Mouse (Mus musculus): ENCODE measurements around the gene Tlr2.
"Not testable (repeated sequence)": the region's sequence is repeated elsewhere in the genome, so short reads cannot be mapped to it uniquely, and the experiment has no call there.

The Tlr2 gene

DNA sequence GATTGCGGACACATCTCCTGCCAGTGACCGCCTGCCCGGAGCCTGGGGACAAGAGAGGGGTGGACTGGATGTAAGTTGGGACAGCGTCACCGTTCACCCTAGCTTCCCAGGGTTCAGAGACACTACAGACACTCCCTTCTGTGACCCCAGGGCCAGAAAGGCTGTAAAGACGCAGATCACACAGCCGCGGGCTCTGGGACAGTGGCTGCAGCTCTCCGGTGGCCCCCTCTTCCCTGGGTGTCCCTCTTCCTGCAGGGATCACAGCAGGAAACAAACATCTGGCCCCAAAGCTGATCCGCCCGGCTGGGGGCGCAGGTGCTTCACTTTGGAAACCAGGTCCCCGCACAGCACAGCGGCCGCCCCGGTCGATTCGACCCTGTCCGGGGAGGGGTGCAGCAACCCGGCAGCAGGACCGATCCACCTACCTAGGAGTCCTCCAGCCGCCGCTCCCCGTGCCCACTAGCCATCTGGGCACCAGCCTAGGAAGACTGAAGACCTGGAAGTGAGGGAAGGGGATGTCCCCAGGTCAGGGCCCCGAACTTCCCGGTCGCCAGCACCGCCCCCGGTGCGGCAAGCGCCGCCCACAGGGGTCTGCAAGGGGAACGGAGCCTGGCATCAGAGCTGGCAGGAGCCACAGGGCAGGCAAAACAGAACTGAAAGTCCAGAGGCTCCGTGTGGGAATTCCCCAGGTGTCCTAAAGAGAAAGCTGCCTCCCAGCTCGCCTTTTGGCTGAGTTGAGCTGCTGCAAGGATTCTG lies at the start of gene Tlr2:
Tlr2 (minus strand) TSS at position 673 of the 756 bp plus-strand sequence.
- peak; percentile 75 to 76 for DNase-seq

DNA sequence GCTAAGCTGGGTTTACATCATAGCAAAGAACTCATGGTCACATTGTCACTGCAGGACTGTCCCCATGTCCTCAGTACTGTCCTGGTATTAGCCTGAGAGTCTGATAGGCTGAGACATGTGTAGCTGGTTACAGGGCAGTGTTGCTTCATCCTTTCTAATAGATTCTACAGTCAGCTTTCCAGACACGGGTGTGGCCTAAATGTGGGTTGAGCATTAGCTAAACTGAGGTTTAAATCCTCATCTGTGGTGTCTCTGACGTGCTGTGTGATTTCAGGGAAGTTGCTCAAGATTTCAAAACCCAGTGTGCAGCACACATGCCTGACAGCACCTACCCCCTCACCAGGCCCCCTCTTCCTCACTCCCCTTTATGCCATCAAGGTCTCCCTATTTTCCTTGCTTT lies 43.6 kb upstream of the Tlr2 start:
- peak in 1 of 2 experiments; percentile 33 for DNase-seq

DNA sequence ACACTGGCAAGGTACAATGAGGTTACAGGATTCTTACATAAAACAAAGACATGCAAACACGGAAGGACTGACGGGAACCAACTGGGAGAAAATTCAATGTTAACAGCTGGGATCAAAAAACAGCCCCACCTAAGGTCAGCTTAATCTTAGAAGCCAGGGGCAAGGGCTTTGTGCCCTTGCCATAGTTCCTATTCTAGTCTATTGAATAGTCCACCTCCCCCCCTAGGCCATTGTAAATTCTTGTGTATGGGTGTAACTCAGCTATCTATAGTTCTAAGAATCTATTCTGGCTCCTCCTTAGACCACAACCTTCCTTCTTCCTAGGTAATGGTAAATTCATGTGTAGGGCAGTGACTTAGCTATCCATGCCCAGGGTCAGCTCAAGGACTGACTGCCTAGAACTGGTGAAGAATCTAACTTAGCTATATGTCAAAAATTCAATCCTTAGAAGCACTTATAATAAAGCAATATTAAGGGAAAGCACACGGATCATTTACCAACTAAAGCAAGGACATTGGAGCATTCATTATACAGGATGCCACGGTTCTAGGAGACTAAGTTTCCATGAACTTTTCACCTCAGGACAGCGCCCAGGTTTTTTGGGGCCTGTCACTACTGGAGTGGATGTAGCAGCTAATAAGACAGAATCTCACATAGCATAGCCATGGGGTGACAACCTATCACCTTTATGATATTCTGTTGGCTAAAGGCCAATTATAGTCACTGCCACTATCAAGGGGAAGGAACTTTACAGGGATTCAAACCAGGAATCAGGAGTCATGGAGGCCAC lies 37.9 kb upstream of the Tlr2 start:
- not testable (repeated sequence) for DNase-seq

DNA sequence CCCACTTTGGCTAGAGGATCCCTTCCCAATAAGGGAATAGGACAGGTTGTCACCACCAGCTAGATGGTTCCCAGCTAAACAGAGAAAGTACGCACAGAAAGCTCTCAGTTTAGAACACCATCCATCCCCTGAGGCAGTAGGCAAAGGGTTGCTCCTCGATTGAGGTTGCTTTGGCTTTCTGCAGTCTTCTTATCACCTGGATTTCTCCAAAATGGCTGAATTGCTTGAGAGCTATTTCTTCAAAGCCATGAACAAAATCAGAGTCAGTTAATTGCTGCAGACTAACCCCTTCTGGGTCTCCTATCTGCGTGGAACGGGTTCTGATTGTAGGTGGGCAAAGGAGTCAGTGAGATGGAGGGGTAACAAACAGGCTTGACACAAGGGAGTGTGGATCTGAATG lies 37.2 kb upstream of the Tlr2 start:
- no peak for DNase-seq

- no peak for DNase-seq
These were observed 34.7 kb upstream of the Tlr2 start for GRCm38 (mm10) chr3:83876299-83876698.

GRCm38 (mm10) chr3:83875078-83875477 lies 33.5 kb upstream of the Tlr2 start:
- DNase-seq, result not testable (repeated sequence)

GRCm38 (mm10) chr3:83872853-83873252 lies 31.3 kb upstream of the Tlr2 start:
- DNase-seq, result not testable (repeated sequence)

- not testable (repeated sequence) for DNase-seq
These were observed 30.4 kb upstream of the Tlr2 start for GRCm38 (mm10) chr3:83871962-83872361.

DNA sequence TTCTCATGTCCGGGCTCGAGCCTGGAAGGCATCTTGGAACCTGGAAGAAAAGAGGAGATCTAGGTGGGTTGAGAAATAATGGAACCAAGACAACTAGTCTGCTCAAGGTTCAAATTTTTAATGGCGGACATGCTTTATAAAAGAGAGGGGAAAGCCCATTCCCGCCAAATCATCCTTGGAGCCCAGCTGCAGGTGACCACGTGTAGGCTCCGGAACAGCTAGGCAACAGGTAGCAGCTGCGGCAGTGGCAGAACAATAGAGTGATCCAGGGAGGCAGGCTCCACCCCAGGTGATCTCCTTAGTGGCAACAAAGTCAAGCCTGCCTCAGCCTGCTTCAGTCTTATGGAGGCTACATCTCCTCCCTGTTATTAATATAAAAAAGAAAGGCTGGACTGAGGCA lies 30.0 kb upstream of the Tlr2 start:
- DNase-seq, result not testable (repeated sequence)

GRCm38 (mm10) chr3:83869776-83870175 lies 28.2 kb upstream of the Tlr2 start:
- DNase-seq, result no peak

- DNase-seq, result not testable (repeated sequence)
These were observed 25.5 kb upstream of the Tlr2 start for GRCm38 (mm10) chr3:83867026-83867425.

- no peak for DNase-seq
These were observed 23.6 kb upstream of the Tlr2 start for GRCm38 (mm10) chr3:83865216-83865615.

GRCm38 (mm10) chr3:83864064-83864548 lies 22.5 kb upstream of the Tlr2 start:
- no peak for DNase-seq

DNA sequence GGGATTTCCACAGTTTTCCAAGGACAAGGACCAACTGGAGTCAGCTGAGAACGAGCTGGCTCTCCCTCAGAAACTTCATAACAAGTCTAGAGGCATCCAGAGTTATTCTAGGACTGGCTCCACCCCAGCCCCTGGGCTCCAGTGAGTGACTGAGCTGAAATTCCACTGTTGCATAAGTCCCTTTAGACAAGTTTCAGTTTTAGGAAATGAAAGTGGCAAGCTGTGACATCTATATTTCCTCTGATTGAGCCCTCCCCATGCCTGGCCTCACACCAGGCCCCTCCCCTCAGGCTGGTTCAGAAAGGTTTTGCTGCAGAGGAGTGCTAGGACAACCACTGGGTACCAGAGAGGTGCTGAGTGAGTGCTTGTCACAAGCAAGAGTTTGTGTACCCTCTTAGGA lies 21.4 kb upstream of the Tlr2 start:
- peak; percentile 76 to 79 for DNase-seq

DNA sequence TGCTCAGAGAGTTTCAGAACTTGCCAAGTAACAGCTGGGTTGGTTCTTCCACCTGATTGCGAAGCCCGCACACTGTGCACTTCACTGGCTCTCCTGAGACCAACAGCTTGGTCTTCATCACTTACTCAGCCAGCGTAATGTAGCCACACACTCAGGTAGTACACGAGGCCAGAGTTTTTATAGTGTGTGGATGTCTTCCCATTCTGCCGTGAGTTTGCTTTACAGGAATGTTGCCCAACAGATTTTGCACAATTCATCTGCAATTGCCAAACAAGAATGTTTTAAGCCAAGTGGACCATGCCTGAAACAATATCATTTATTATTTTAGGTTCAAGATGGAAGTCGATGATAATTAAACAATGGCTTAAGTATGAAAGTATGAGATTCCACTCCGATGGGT lies 18.0 kb upstream of the Tlr2 start:
- no peak for DNase-seq

DNA sequence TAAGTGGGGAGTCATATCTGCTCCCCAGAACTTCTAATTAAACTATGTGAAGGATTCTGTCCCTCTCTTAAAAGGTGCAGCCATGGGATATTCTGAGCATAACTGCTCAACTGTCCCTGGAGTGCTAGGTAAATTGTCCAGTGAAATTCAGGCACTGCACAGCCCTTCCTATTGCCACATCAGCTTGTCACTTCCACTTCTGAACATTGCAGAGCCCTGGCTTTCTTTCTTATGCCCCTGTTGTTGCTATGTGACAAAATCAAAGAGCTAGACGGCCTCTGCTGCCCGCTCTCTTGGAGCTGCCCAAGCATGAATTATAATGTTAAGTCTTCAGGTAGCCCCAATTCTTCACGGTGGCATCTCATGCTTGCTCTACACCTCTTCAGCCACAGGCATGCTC lies 17.5 kb upstream of the Tlr2 start:
- no peak for DNase-seq

DNA sequence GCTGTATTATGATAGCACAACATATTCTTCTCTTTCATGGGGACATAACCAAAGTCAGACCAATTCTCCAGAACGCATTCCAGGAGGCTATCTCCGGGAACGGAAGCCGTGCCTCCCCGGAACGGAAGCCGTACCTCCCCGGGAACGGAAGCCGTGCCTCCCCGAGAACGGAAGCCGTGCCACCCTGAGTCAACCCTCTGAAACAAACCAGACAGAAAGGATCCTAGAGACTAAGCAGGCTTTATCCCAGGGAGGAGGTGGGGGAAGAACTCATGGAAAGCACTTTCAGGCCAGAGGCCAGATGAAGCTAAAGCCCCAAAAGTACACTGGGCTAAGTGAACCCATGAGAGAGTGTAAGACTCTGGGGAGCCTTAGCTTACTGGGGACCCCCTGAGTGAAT lies 16.1 kb upstream of the Tlr2 start:
- DNase-seq, result no peak

- no peak for DNase-seq
These were observed 14.1 kb upstream of the Tlr2 start for GRCm38 (mm10) chr3:83855643-83856042.

DNA sequence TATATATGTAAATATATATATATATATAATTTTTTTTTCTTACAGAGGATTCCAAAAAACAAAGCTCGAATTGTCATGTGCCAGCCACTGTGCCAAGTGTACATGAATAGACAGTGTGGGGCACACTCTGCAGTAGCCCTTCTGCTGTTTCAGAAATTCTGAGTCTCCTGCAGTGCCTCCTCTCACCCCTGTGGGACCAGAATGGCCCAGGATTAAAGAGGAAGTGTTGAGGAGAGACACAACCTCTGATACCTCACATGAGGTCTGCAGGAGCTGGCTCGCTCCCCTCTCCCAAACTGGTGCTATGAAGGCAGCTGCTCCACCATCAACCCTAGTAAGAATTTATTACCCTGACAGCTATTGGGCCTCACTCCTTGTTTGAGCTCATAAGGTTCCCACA lies 7.8 kb upstream of the Tlr2 start:
- DNase-seq, result no peak

DNA sequence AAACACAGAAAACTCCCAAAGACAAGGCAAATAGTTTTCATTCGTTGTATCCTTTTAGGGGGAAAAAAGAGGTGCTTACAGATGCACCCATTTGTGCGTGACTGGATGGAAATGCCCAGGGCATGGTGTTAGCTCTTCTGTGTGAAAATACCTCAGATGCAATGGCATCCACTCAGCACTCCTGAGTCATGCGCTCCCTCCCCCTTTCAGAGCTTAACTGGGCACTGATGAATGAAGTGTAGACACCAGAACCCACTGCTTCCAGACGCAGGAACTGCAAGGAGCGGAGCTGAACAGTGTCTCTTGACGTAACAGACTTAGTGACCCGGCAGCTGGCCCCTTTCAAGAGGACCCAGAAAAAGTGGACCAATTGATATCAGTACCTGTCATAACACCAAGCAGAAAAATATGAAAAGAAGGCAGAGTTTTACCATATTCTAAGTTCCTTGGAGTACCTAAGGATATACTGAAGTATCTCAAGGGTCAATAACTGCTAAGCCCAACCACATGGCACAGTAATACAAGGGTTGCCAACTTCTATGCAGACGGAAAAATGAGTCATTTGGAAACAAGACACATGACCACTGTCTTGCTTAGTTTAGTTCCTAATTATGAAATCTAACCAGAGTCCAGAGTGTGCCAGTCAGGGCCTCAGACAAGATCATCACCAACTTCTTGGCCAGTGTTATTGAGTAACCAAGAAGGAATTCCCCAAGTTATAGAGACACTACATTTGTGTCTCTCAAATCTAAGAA lies 3.4 kb upstream of the Tlr2 start:
- no peak for DNase-seq

- DNase-seq, result no peak
These were observed 2.1 kb downstream of the Tlr2 start for GRCm38 (mm10) chr3:83839477-83839876.

- no peak for DNase-seq
These were observed 4.9 kb downstream of the Tlr2 start for GRCm38 (mm10) chr3:83836685-83837084.

DNA sequence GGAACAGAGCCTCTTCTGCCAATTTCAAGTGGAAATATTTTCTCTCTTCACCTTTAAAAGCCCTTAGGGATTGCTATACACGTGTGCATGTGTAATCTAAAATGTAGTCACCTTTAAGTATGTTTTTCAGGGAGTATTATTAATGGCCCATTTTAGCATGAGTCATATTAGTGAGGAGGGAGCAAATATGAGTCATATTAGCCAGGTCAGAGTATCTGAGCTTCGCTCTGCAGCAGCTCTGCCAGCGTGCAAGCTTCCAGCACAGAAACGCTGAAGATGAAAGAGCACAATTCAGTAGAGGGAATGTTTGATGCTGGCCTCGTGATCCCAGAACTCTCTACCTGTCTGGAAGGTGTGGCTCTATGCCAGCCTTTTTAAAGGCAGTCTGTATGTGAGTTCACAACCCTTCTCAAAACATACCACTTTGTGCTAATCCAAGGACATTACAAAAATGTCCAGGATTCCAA lies 13.4 kb downstream of the Tlr2 start:
- DNase-seq, result no peak
